Mouse (Mus musculus) liver, embryonic 11.5 days (tissue): ENCODE results near the gene Tfap2e. TPM values are rescaled to one million over a fixed set of nuclear protein-coding genes. Genes with fewer than 3 reads are reported as not detected.

Source experiments
- ATAC-seq: fragments of 200-750 bp; cut with Nextera tagmentation; replicated peaks from 2 replicates; pipeline ENCODE4 v1.8.0; 2017; ENCODE audit warnings: moderate number of reproducible peaks, mild to moderate bottlenecking, moderate TSS enrichment, moderate library complexity; ENCODE audit not compliant: low FRiP score
- DNase-seq: peaks from one replicate; pipeline ENCODE4 v3.0.0-alpha.2; 2017; ENCODE audit warnings: low spot score
- H3K27ac ChIP-seq: fragments of 300-500 bp; sonication (generic); 2 replicates; pipeline ENCODE4 v1.5.1; 2014; ENCODE audit warnings: mild to moderate bottlenecking, low read depth, low read length, control low read depth
- H3K27me3 ChIP-seq: fragments of 300-500 bp; sonication (generic); replicated peaks from 2 replicates; pipeline ENCODE4 v1.6.1; 2014; ENCODE audit warnings: low read length, mixed read lengths; ENCODE audit not compliant: control insufficient read depth, insufficient read depth
- H3K36me3 ChIP-seq: fragments of 300-500 bp; sonication (generic); 2 replicates; pipeline ENCODE4 v1.6.1; 2014; ENCODE audit warnings: mild to moderate bottlenecking, low read length, moderate library complexity, mixed read lengths; ENCODE audit not compliant: control insufficient read depth, insufficient read depth
- H3K4me1 ChIP-seq: fragments of 300-500 bp; sonication (generic); replicated peaks from 2 replicates; pipeline ENCODE4 v1.6.1; 2014; ENCODE audit warnings: low read length, mixed read lengths; ENCODE audit not compliant: control insufficient read depth, insufficient read depth
- H3K4me2 ChIP-seq: fragments of 300-500 bp; sonication (generic); 2 replicates; pipeline ENCODE4 v1.6.1; 2014; ENCODE audit warnings: mild to moderate bottlenecking, control low read depth, moderate library complexity
- H3K4me3 ChIP-seq: fragments of 300-500 bp; sonication (generic); 2 replicates; pipeline ENCODE4 v1.5.1; 2014; ENCODE audit warnings: low read depth, low read length, control low read depth
- H3K9ac ChIP-seq: fragments of 300-500 bp; sonication (generic); 2 replicates; pipeline ENCODE4 v1.6.1; 2014; ENCODE audit warnings: low read depth, low read length, control low read depth
- H3K9me3 ChIP-seq: fragments of 300-500 bp; sonication (generic); 2 replicates; pipeline ENCODE4 v1.6.1; 2016; ENCODE audit warnings: low read length, inconsistent platforms, mixed read lengths; ENCODE audit not compliant: control insufficient read depth
- WGBS: fragments of 180-500 bp; shearing (Covaris S2); extraction: QIAGEN DNeasy Blood & Tissue Kit; methylation state at CpG from one replicate; pipeline ENCODE4 v1.1.7; 2014; 5-methylcytosine and 5-hydroxymethylcytosine counted together
- polyA plus RNA-seq: library from polyadenylated mRNA; unstranded; fragments of >200 nt; fragmentation: Nextera tagmentation; extraction: Ambion mirVana; gene quantifications from 2 replicates; pipeline ENCODE4 v1.2.1, GENCODE M21; 2014

Gene Tfap2e
- polyA plus RNA-seq, 1 experiment from 2014 or later, result not detected

DNA sequence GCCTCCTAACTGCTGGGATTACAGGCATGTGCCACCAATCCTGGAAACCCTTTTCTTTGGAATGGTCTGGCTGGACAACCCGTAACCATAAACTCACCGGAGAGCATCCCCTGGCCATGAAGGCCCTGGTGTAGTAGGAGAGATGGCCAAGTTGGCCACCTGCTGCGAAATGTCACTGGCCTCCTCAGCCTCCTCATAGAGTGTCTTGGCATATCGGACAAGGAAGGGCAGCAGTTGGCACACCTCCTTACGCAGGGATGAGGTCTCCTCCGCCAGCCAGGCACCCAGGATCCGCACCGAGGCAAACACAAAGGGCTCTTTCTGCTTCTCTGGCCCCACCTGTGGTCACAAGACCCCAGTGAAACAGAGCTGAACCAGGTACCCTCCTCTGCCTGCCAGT, 12.3 kb upstream of the Tfap2e start:
- peaks cover 16% of the 10 kb centered on the region; the same call in 1 of the 2 replicates for H3K36me3 ChIP-seq
- H3K4me2 ChIP-seq, result no peak overlapping the region
- no peak overlapping the region for H3K4me3 ChIP-seq
- DNase-seq (no peak), ATAC-seq (no peak)
- H3K27me3 ChIP-seq, result peaks cover 3% of the 10 kb centered on the region; the same call in 1 of the 2 replicates
- WGBS, result 96% methylated on average over 8 of the region's 8 CpGs
- no peak overlapping the region for H3K27ac ChIP-seq
- H3K9me3 ChIP-seq, result no peaks in the 10 kb centered on the region
- H3K9ac ChIP-seq, result no peak overlapping the region
- H3K4me1 ChIP-seq, result peaks cover 14% of the 10 kb centered on the region

DNA sequence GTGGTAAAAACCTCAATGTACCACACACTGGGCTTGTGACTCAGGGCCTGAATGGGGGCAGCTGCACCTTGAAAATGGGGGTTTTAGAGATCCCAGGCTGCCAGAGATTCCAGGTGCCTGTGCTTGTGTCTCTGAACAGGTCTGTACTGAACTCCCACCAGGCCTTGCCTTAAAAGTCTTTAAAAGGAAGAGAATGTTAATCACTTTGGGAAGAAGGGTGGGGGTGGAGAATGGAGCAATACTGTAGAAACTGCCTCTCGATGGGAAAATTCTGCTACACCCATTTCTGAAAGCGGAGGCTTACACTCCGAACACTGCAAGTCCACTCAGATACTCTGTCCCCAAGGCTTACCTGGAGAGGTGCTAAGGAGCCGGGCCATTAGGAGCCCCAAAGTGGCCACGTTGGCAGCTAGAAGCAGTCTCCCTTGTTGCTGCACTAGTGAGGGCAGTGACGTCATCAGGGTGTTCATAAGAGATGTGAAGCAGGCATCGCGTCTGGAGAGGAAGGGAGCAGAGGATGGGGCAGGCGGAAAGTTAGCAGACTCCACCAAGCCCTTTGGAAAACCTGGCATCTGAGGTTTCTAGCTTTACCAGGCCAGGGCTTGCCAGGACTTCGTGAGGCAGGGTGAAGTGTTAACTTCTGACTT, 10.3 kb upstream of the Tfap2e start:
- H3K9me3 ChIP-seq, result no peaks in the 10 kb centered on the region
- H3K36me3 ChIP-seq, result peaks cover 16% of the 10 kb centered on the region; the same call in 1 of the 2 replicates
- H3K4me3 ChIP-seq, result no peak overlapping the region
- H3K4me2 ChIP-seq, result no peak overlapping the region
- ATAC-seq (no peak), DNase-seq (no peak)
- H3K27me3 ChIP-seq, result peaks cover 3% of the 10 kb centered on the region; the same call in 1 of the 2 replicates
- 85% methylated on average over 10 of the region's 10 CpGs for WGBS
- no peak overlapping the region for H3K9ac ChIP-seq
- H3K27ac ChIP-seq, result no peak overlapping the region
- 0 out of 2 replicates have a peak, but pooled peaks cover 7% of the 10 kb centered on the region for H3K4me1 ChIP-seq

GRCm38 (mm10) chr4:126745506-126746193, 9.6 kb upstream of the Tfap2e start:
- H3K27ac ChIP-seq, result no peak overlapping the region
- peaks cover 16% of the 10 kb centered on the region; the same call in 1 of the 2 replicates for H3K36me3 ChIP-seq
- peaks cover 3% of the 10 kb centered on the region; the same call in 1 of the 2 replicates for H3K27me3 ChIP-seq
- DNase-seq (no peak), ATAC-seq (no peak)
- no peak overlapping the region for H3K4me3 ChIP-seq
- no peak overlapping the region for H3K9ac ChIP-seq
- 0 out of 2 replicates have a peak, but pooled peaks cover 3% of the 10 kb centered on the region for H3K4me1 ChIP-seq
- no peak overlapping the region for H3K4me2 ChIP-seq
- no peaks in the 10 kb centered on the region for H3K9me3 ChIP-seq
- 45% methylated on average over 13 of the region's 13 CpGs for WGBS

GRCm38 (mm10) chr4:126744831-126745230, 8.8 kb upstream of the Tfap2e start:
- Histone ChIP-seq H3K36me3 (peaks cover 14% of the 10 kb centered on the region; the same call in 1 of the 2 replicates), H3K4me2 (no peak overlapping the region), H3K4me1 (0 out of 2 replicates have a peak, but pooled peaks cover 3% of the 10 kb centered on the region), H3K27ac (no peak overlapping the region), H3K9ac (no peak overlapping the region), H3K4me3 (no peak overlapping the region), H3K27me3 (peaks cover 3% of the 10 kb centered on the region; the same call in 1 of the 2 replicates), H3K9me3 (no peaks in the 10 kb centered on the region)
- 90% methylated on average over 14 of the region's 14 CpGs for WGBS
- ATAC-seq, result no peak
- no peak for DNase-seq

GRCm38 (mm10) chr4:126743713-126744112, 7.7 kb upstream of the Tfap2e start:
- Histone ChIP-seq H3K4me1 (0 out of 2 replicates have a peak, but pooled peaks cover 3% of the 10 kb centered on the region), H3K9ac (no peak overlapping the region), H3K4me2 (no peak overlapping the region), H3K36me3 (peaks cover 9% of the 10 kb centered on the region; the same call in 1 of the 2 replicates), H3K27ac (no peak overlapping the region), H3K9me3 (no peaks in the 10 kb centered on the region), H3K4me3 (no peak overlapping the region), H3K27me3 (peaks cover 10% of the 10 kb centered on the region)
- DNase-seq (no peak), ATAC-seq (no peak)
- WGBS, result 25% methylated on average over 11 of the region's 11 CpGs

DNA sequence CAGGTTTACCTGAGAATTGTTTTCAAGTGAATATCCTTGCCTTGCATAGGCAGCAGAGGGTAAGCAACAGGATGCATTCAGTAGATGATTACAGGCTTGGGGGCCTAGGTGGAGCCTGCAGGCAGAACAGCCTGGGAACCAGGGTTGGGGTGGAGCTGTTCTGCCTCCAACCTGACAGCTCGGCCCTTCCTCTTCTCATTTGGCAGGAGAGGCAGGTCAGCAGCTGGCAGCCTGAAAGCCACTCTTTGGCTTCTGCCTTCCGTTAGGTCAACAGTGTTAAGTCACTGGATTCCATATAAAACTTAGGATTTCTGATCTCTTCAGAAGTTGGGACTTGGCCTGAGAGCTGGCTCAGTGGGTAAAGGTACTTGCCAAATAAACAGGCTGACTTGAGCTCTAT, 6.9 kb upstream of the Tfap2e start:
- DNase-seq (no peak), ATAC-seq (no peak)
- Histone ChIP-seq H3K4me1 (0 out of 2 replicates have a peak, but pooled peaks cover 3% of the 10 kb centered on the region), H3K4me2 (no peak overlapping the region), H3K9ac (no peak overlapping the region), H3K27me3 (peaks cover 17% of the 10 kb centered on the region), H3K27ac (no peak overlapping the region), H3K9me3 (no peaks in the 10 kb centered on the region), H3K4me3 (no peak overlapping the region), H3K36me3 (peaks cover 9% of the 10 kb centered on the region; the same call in 1 of the 2 replicates)
- WGBS, result 56% methylated on average over 2 of the region's 2 CpGs

GRCm38 (mm10) chr4:126741448-126741847, 5.4 kb upstream of the Tfap2e start:
- Histone ChIP-seq H3K9me3 (no peaks in the 10 kb centered on the region), H3K36me3 (0 out of 2 replicates have a peak, but pooled peaks cover 6% of the 10 kb centered on the region), H3K27ac (no peak overlapping the region), H3K9ac (no peak overlapping the region), H3K4me3 (no peak overlapping the region), H3K27me3 (peaks cover 32% of the 10 kb centered on the region), H3K4me2 (peak overlapping the region; percentile 30), H3K4me1 (0 out of 2 replicates have a peak, but pooled peaks cover 3% of the 10 kb centered on the region)
- peak; percentile 58 for ATAC-seq
- DNase-seq, result peak; percentile 73
- WGBS, result 7% methylated on average over 12 of the region's 12 CpGs

- Histone ChIP-seq H3K27ac (no peak overlapping the region), H3K27me3 (peaks cover 45% of the 10 kb centered on the region), H3K9me3 (no peaks in the 10 kb centered on the region), H3K4me2 (no peak overlapping the region), H3K36me3 (0 out of 2 replicates have a peak, but pooled peaks cover 6% of the 10 kb centered on the region), H3K9ac (no peak overlapping the region), H3K4me3 (no peak overlapping the region), H3K4me1 (0 out of 2 replicates have a peak, but pooled peaks cover 7% of the 10 kb centered on the region)
- DNase-seq (no peak), ATAC-seq (no peak)
- WGBS, result 31% methylated on average over 10 of the region's 10 CpGs
Observed at GRCm38 (mm10) chr4:126739966-126740676, 4.1 kb upstream of the Tfap2e start.
